Mouse (Mus musculus) heart, embryonic 11.5 days (tissue): ENCODE data around the gene Myadml2. TPM values are rescaled to one million over a fixed set of nuclear protein-coding genes. Genes with fewer than 3 reads are reported as not detected.
A peak's percentile ranks its signal among the peaks of the same experiment; 100 is the strongest.

Experiments
- ATAC-seq: fragments of 200-750 bp; cut with Nextera tagmentation; replicated peaks from 2 replicates; pipeline ENCODE4 v1.8.0; 2017; ENCODE audit warnings: moderate library complexity; ENCODE audit not compliant: insufficient number of reproducible peaks, low FRiP score, low TSS enrichment
- H3K27ac ChIP-seq: fragments of 300-500 bp; sonication (generic); 2 replicates; pipeline ENCODE4 v1.5.1; 2014; ENCODE audit warnings: mild to moderate bottlenecking, low read depth, low read length
- H3K27me3 ChIP-seq: fragments of 300-500 bp; sonication (generic); 2 replicates; pipeline ENCODE4 v1.6.1; 2014; ENCODE audit warnings: mild to moderate bottlenecking, low read length, mixed read lengths; ENCODE audit not compliant: control insufficient read depth, insufficient read depth
- H3K36me3 ChIP-seq: fragments of 300-500 bp; sonication (generic); 2 replicates; pipeline ENCODE4 v1.6.1; 2014; ENCODE audit warnings: mild to moderate bottlenecking, low read length, moderate library complexity, mixed read lengths; ENCODE audit not compliant: control insufficient read depth, insufficient read depth
- H3K4me1 ChIP-seq: fragments of 300-500 bp; sonication (generic); 2 replicates; pipeline ENCODE4 v1.6.1; 2014; ENCODE audit warnings: low read length; ENCODE audit not compliant: control insufficient read depth, insufficient read depth
- H3K4me2 ChIP-seq: fragments of 300-500 bp; sonication (generic); 2 replicates; pipeline ENCODE4 v1.6.1; 2014; ENCODE audit warnings: mild to moderate bottlenecking, moderate library complexity
- H3K4me3 ChIP-seq: fragments of 300-500 bp; sonication (generic); 2 replicates; pipeline ENCODE4 v1.5.1; 2014; ENCODE audit warnings: low read depth, low read length
- H3K9ac ChIP-seq: fragments of 300-500 bp; sonication (generic); 2 replicates; pipeline ENCODE4 v1.6.1; 2014; ENCODE audit warnings: mild to moderate bottlenecking, low read depth, low read length, moderate library complexity
- H3K9me3 ChIP-seq: fragments of 300-500 bp; sonication (generic); replicated peaks from 2 replicates; pipeline ENCODE4 v1.6.1; 2016; ENCODE audit warnings: low read length; ENCODE audit not compliant: control insufficient read depth
- WGBS: fragments of 180-500 bp; shearing (Covaris S2); extraction: QIAGEN DNeasy Blood & Tissue Kit; methylation state at CpG from one replicate; pipeline ENCODE4 v1.1.7; 2014; ENCODE audit not compliant: insufficient replicate concordance; 5-methylcytosine and 5-hydroxymethylcytosine counted together
- polyA plus RNA-seq: library from polyadenylated mRNA; unstranded; fragments of >200 nt; fragmentation: Nextera tagmentation; extraction: Ambion mirVana; gene quantifications from 2 replicates; pipeline ENCODE4 v1.2.1, GENCODE M21; 2014

Myadml2 gene
- polyA plus RNA-seq, 1 experiment from 2014 or later = 8.1 TPM

DNA sequence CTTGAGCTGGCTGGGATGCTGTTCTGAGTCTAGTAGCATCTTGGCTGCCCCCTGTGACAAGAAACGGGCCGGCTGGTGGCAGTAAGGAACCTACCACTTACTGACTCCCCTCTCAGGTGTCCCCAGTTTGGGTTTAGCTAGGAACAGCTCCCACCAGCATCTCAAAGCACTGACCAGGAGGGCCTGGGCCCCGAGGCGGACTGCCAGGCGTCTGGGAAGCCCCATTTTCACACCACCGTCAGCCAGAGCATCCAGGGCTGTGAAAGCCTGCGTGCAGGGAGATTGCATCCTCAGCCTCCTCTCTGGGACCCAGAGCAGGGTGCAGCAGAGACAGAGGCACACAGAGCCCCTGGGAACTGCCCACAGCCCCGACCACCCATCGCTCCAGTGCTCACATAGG lies 6.7 kb downstream of the Myadml2 start:
- Histone ChIP-seq H3K27ac (no peak overlapping the region), H3K36me3 (no peaks in the 10 kb centered on the region), H3K4me1 (peaks cover 12% of the 10 kb centered on the region; the same call in 1 of the 2 replicates), H3K9me3 (no peaks in the 10 kb centered on the region), H3K27me3 (peaks cover 9% of the 10 kb centered on the region; the same call in 1 of the 2 replicates), H3K9ac (no peak overlapping the region), H3K4me3 (no peak overlapping the region), H3K4me2 (no peak overlapping the region)
- no peak for ATAC-seq
- 51% methylated on average over 9 of the region's 9 CpGs for WGBS

DNA sequence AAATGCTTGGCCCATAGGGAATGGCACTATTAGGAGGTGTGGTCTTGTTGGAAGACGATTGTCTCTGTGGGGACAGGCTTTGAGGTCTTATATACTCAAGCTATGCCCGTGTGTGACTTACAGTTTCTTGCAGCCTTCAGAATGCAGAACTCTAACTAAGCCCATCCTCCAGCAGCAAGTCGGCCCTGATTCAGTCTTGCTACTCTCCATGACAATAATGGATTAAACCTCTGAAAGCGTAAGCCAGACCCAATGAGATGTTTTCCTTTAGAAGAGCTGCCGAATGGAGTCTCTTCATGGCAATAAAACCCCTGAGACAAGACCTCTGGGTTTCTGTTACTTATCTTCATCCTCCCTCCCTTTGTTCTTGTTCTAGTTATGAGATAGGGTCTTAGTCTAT lies 13.1 kb downstream of the Myadml2 start:
- no peaks in the 10 kb centered on the region for H3K9me3 ChIP-seq
- peaks cover 28% of the 10 kb centered on the region for H3K4me1 ChIP-seq
- no peak overlapping the region for H3K9ac ChIP-seq
- no peak overlapping the region for H3K4me3 ChIP-seq
- H3K36me3 ChIP-seq = no peaks in the 10 kb centered on the region
- H3K27me3 ChIP-seq = no peaks in the 10 kb centered on the region
- WGBS = 79% methylated on average over 5 of the region's 5 CpGs
- no peak for ATAC-seq
- no peak overlapping the region for H3K4me2 ChIP-seq
- no peak overlapping the region for H3K27ac ChIP-seq

DNA sequence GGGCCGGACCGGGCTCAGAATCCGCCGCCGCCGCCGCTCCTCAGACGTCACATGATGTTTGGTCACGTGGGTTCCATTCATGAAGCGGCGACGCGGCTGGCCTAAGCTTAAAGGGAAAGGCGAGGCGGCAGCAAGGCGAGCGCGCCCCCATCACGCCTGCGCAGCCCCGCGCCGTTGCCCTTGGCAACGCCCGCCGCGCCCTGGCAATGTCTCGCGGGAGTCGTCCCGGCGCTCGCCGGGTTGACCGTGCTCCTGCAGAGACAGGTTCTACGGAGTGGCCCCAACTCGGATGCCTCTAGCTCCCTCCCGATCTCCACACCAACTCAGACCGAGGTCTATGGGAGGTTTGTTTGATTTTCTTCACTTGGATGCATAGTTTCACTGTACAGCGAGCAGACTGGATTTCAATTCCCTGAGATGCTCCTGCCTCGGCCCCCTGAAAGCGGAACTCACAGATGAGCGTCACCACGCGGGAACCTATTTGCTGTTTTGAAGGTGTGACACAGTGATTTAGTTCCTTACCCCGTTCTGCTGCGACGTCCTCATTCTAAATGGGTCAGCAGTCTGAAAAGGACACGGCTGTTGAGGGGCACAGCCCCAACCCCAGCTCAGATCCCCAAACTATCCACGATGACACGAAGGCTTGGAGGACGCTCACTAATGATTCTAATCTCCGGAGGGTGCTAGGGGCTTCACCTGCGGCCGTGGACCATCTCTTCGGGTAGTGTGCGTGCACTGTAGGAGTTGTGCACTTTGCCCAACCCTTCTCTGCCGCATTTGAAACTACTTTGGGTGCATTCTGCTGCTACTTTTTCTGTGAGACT lies 14.2 kb downstream of the Myadml2 start, which contains the start of gene Mafg:
TSS of gene Mafg (minus strand) at position 81 of the 824 bp plus-strand sequence.
- H3K9ac ChIP-seq = peak within 1 kb of the TSS; percentile 90
- WGBS = 9% methylated on average over 58 of the region's 58 CpGs
- ATAC-seq = peak; percentile 85
- no peaks in the 10 kb centered on the region for H3K27me3 ChIP-seq
- H3K4me1 ChIP-seq = peaks cover 36% of the 10 kb centered on the region
- peaks cover 7% of the 10 kb centered on the region; the same call in 1 of the 2 replicates for H3K36me3 ChIP-seq
- H3K27ac ChIP-seq = peak within 1 kb of the TSS; percentile 94
- H3K4me3 ChIP-seq = peak within 1 kb of the TSS; percentile 92
- H3K9me3 ChIP-seq = no peaks in the 10 kb centered on the region
- H3K4me2 ChIP-seq = peak within 1 kb of the TSS; percentile 91

DNA sequence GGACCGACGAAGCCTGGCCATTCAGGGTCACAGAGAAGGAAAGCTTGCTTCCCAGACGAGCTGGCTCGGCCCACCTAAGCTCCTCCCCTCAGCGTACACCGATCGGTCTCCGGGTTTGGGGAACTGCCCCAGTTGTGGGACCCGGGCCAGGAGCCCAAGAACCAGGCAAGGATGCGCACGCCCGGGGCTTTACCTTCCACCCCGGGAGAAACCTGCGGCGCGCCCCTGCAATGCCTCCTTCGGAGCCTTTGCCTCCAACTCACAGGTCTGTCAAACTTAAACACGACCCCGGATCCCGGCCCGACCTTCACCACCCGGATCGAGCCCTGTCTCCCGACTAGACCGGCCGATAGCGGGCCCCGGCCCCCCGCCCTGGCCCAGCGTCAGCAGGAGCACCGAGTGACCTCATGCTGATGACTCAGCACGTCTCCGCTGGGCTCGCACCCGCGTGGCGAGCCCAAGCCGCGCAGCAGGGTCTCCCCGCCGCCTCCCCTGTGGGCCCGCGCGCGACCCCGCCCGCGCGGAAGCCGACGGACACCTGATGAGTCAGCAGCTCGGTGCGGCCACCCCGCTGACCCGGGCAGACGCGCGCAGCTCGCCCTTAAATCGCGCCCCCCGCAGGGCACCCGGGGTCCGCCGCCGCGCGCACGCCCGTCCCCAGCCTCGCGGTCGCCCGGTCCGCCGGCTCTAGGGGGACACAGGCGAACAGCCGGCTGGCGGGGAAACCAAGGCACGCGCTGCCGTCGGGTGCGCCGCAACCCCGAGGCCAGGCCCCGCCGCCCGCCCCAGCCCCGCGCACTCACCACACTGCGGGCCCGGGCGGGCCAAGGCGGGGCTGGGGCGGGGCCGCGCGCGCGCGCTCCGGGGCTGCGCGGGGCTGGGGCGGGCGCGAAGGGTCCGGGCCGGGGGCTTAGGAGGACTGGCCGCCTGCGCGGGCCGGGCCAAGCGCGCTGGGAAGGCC lies 15.1 kb downstream of the Myadml2 start:
- Histone ChIP-seq H3K4me3 (peak overlapping the region; percentile 92), H3K9ac (peak overlapping the region; percentile 90), H3K27ac (peak overlapping the region; percentile 94), H3K4me1 (peaks cover 36% of the 10 kb centered on the region), H3K9me3 (no peaks in the 10 kb centered on the region), H3K36me3 (peaks cover 9% of the 10 kb centered on the region; the same call in 1 of the 2 replicates), H3K27me3 (no peaks in the 10 kb centered on the region), H3K4me2 (peak overlapping the region; percentile 91)
- peak; percentile 81 for ATAC-seq
- WGBS = under 1% methylated on average over 90 of the region's 116 CpGs

DNA sequence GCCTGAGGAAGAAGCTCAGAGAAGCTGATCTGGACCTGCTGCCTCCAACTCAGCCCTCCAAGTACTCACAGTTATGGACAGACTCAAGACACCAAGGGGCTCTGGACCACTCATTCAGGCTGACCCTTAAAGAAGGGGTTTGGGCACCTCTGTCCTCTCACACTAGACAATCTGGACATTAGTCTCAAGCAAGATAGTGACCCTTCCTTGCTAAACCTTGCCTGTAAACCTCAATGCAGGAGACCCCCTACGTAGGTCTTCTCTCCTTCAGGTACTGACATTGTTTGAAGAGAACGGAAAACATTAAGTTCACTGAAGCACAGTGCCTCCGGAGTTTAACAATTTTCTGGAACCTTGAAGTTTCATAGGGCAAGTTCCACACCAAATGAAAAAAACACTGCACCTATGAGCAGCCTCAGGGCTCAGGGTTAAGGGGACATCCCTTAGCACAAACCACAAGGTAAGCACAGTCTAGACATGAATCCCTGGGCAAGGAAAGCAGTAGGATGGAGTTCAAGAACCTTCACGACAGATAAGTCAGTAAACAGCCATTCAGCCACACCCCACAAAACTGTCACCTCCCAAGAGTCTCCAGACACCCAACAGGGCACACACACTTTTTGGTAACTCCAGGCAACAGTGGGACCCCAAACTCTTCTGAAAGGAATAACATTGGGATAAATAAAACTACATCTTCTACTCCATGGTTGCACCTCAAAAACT lies 16.1 kb downstream of the Myadml2 start:
- Histone ChIP-seq H3K36me3 (peaks cover 9% of the 10 kb centered on the region; the same call in 1 of the 2 replicates), H3K4me3 (peak overlapping the region; percentile 92), H3K4me2 (peak overlapping the region; percentile 91), H3K4me1 (peaks cover 36% of the 10 kb centered on the region), H3K27ac (peak overlapping the region; percentile 94), H3K27me3 (no peaks in the 10 kb centered on the region), H3K9me3 (no peaks in the 10 kb centered on the region), H3K9ac (peak overlapping the region; percentile 90)
- ATAC-seq = no peak
- WGBS = 64% methylated on average over 4 of the region's 4 CpGs

DNA sequence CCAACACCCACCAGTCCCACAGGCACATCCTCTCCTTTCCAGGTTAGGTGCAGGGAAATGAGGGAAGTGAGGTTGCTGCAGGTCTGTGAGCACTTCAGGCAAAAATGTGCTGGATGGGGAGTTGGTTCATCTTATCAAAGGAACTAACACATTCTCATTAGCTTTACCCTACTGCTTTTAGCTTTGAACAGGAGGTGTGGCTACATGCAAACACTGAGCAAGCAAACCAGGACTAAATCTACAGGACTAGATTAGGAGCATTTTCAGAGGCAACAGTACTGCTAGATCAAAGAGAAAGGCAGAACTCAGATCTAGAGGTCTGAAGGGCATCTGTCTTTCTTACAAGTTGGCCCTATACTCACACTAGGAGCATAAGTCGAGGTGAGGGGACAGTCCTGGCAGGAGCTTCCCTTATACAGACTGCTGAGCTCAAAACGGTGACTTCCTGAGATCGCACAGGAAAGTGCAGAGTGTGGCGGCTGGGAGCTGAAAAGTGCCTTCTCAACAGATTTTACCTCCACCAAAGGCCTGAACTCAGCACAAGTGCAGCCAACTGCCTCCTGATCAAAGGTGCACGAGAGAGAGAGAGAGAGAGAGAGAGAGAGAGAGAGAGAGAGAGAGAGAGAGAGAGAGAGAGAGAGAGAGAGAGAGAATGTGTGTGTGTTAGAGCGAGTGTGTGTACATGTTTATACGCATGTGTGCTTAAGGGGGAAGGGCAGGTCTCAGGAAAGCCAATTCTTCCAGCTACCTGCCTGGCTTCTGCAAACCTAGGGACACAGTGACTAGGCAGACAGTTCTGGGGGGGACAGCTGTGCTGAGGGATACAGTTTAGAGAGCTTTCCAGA lies 16.9 kb downstream of the Myadml2 start:
- no peak for ATAC-seq
- Histone ChIP-seq H3K27me3 (no peaks in the 10 kb centered on the region), H3K27ac (peak overlapping the region; percentile 83), H3K4me2 (peak overlapping the region; percentile 91), H3K9ac (peak overlapping the region; percentile 69), H3K4me1 (peaks cover 36% of the 10 kb centered on the region), H3K36me3 (peaks cover 9% of the 10 kb centered on the region; the same call in 1 of the 2 replicates), H3K4me3 (peak overlapping the region; percentile 92), H3K9me3 (no peaks in the 10 kb centered on the region)
- 28% methylated on average over 7 of the region's 7 CpGs for WGBS

DNA sequence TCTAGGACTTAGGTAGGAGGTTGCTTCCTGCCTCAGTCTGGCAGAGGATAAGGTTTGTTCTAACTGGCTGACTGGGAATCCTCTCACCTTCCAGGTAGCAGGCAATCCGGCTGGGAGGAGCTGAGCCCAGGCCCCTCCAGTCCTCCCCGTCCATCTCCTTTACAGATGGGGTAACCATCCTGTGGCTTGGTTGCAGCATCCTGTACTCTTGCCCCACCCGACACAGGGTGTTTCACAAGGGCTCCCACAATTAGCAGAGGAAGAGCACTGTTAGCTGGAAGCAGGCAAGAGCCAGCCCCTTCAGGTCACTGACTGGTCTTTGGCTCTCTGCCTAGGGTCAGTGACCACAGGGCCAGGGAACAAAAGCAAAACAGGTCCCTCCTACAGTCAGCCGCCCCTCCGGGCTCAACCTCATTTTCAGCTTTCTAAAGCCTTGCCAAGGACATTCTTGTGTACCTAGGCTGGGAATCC lies 17.5 kb downstream of the Myadml2 start:
- no peaks in the 10 kb centered on the region for H3K27me3 ChIP-seq
- peak overlapping the region; percentile 69 for H3K9ac ChIP-seq
- no peak for ATAC-seq
- H3K4me1 ChIP-seq = peaks cover 41% of the 10 kb centered on the region
- 47% methylated on average over 5 of the region's 5 CpGs for WGBS
- no peaks in the 10 kb centered on the region for H3K9me3 ChIP-seq
- peak overlapping the region; percentile 92 for H3K4me3 ChIP-seq
- H3K27ac ChIP-seq = peak overlapping the region; percentile 83
- H3K36me3 ChIP-seq = peaks cover 9% of the 10 kb centered on the region; the same call in 1 of the 2 replicates
- peak overlapping the region; percentile 91 for H3K4me2 ChIP-seq
